Mouse (Mus musculus) limb, embryonic 14.5 days (tissue): ENCODE data around the gene Dennd1a. TPM values are rescaled to one million over a fixed set of nuclear protein-coding genes. Genes with fewer than 3 reads are reported as not detected.

Experiments used
- ATAC-seq: fragments of 200-750 bp; cut with Nextera tagmentation; 2 replicates; pipeline ENCODE4 v1.8.0; 2017; ENCODE audit warnings: low read depth, moderate number of reproducible peaks, moderate TSS enrichment; ENCODE audit not compliant: low FRiP score
- DNase-seq: peaks from one replicate; pipeline ENCODE4 v3.0.0-alpha.2; 2015; ENCODE audit warnings: low spot score
- H3K27ac ChIP-seq: fragments of 300-500 bp; sonication (generic); replicated peaks from 2 replicates; pipeline ENCODE4 v1.5.1; 2014; ENCODE audit warnings: low read depth, mild to moderate bottlenecking, low read length, moderate library complexity, mixed read lengths
- H3K27me3 ChIP-seq: fragments of 300-500 bp; sonication (generic); 2 replicates; pipeline ENCODE4 v1.6.1; 2014; ENCODE audit warnings: low read length, mixed read lengths; ENCODE audit not compliant: control insufficient read depth, insufficient read depth
- H3K36me3 ChIP-seq: fragments of 300-500 bp; sonication (generic); 2 replicates; pipeline ENCODE4 v1.6.1; 2014; ENCODE audit warnings: mild to moderate bottlenecking, low read length, moderate library complexity, mixed read lengths; ENCODE audit not compliant: control insufficient read depth, insufficient read depth
- H3K4me1 ChIP-seq: fragments of 300-500 bp; sonication (generic); 2 replicates; pipeline ENCODE4 v1.6.1; 2014; ENCODE audit warnings: antibody characterized with exemption, low read length, mixed read lengths; ENCODE audit not compliant: control insufficient read depth, insufficient read depth
- H3K4me2 ChIP-seq: fragments of 300-500 bp; sonication (generic); replicated peaks from 2 replicates; pipeline ENCODE4 v1.6.1; 2014; ENCODE audit warnings: low read depth, mild to moderate bottlenecking, low read length, moderate library complexity; ENCODE audit not compliant: severe bottlenecking
- H3K4me3 ChIP-seq: fragments of 300-500 bp; sonication (generic); replicated peaks from 2 replicates; pipeline ENCODE4 v1.5.1; 2014; ENCODE audit warnings: low read length
- H3K9ac ChIP-seq: fragments of 300-500 bp; sonication (generic); 2 replicates; pipeline ENCODE4 v1.6.1; 2014; ENCODE audit warnings: mild to moderate bottlenecking, low read depth, low read length, moderate library complexity; ENCODE audit not compliant: severe bottlenecking
- H3K9me3 ChIP-seq: fragments of 300-500 bp; sonication (generic); 2 replicates; pipeline ENCODE4 v1.6.1; 2016; ENCODE audit warnings: low read length; ENCODE audit not compliant: control insufficient read depth
- POLR2A ChIP-seq: fragments of 200-500 bp; IDR thresholded peaks from 2 replicates; pipeline ENCODE4 v1.8.0; 2012; ENCODE audit warnings: inconsistent platforms, mild to moderate bottlenecking, moderate library complexity, borderline replicate concordance; ENCODE audit not compliant: insufficient read depth, insufficient read length; ENCODE audit errors: extremely low read depth
- WGBS: fragments of 180-500 bp; shearing (Covaris S2); extraction: QIAGEN DNeasy Blood & Tissue Kit; methylation state at CpG from one replicate; pipeline ENCODE4 v1.1.7; 2014; 5-methylcytosine and 5-hydroxymethylcytosine counted together
- polyA plus RNA-seq, 2 experiments: library from polyadenylated mRNA; depleted of rRNA in 1 of 2; stranded (reverse) in 1 of 2; unstranded in 1 of 2; fragments of >200 nt; fragmentation: Nextera tagmentation in 1 of 2; extraction: Ambion mirVana in 1 of 2; gene quantifications; 2 replicates each; pipeline versions ENCODE4 v1.2.1 to v1.2.3; 2012 to 2014

The Dennd1a gene
- polyA plus RNA-seq, 2 experiments: 11.8 to 22.9 TPM

DNA sequence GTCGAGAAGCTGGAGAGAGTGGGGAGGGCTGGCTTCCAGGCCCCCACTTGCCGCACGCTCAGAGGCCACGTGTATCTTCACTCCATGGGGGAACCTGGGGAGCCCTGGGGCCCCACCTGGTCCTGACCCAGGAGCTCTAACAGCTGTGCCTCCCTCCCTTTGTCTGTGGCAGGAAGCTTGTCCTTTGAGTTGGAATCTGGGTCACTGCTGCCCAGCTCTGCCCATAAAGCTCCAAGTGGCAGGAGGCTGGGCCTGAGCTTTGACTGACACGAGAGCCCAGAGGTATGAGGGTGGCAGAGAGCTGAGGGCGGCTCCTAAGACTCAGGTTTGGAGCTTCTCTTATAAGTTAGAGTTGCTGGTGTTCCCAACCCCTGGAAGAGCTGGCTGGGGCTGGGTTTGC is 488.1 kb downstream of the Dennd1a start:
- Histone ChIP-seq H3K27me3 (no peaks in the 10 kb centered on the region), H3K4me3 (no peak overlapping the region), H3K9me3 (no peaks in the 10 kb centered on the region), H3K36me3 (peaks cover 7% of the 10 kb centered on the region; the same call in 1 of the 2 replicates), H3K4me1 (peaks cover 22% of the 10 kb centered on the region), H3K4me2 (no peak overlapping the region), H3K9ac (no peak overlapping the region), H3K27ac (no peak overlapping the region)
- TF ChIP-seq POLR2A: no peak
- WGBS: 51% methylated on average over 6 of the region's 6 CpGs
- DNase-seq (no peak), ATAC-seq (no peak)

DNA sequence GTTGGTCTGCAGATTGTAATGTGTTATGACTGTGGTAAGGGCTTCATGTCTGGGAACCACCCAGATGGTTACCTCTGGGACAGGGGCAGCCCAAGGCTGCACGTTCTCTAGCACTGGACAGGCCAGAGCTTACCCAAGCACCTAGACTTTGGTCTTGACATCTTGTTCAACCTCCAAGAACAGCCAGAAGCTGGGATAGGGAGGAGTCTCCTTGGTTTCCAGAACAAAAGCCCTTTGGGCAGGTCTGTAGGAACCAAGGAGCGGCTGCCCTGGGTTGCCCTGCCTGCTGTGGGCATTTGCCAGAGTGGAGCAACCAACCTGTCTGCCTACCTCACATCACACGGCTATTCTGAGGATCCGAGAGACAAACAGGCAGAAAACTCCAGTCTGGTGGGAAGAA is 490.1 kb downstream of the Dennd1a start:
- Histone ChIP-seq H3K9ac (no peak overlapping the region), H3K36me3 (peaks cover 7% of the 10 kb centered on the region; the same call in 1 of the 2 replicates), H3K4me2 (no peak overlapping the region), H3K9me3 (no peaks in the 10 kb centered on the region), H3K27ac (no peak overlapping the region), H3K4me3 (no peak overlapping the region), H3K27me3 (peaks cover 13% of the 10 kb centered on the region; the same call in 1 of the 2 replicates), H3K4me1 (peaks cover 22% of the 10 kb centered on the region)
- no peak for ATAC-seq
- TF ChIP-seq POLR2A: no peak
- no peak for DNase-seq
- 71% methylated on average over 4 of the region's 4 CpGs for WGBS

DNA sequence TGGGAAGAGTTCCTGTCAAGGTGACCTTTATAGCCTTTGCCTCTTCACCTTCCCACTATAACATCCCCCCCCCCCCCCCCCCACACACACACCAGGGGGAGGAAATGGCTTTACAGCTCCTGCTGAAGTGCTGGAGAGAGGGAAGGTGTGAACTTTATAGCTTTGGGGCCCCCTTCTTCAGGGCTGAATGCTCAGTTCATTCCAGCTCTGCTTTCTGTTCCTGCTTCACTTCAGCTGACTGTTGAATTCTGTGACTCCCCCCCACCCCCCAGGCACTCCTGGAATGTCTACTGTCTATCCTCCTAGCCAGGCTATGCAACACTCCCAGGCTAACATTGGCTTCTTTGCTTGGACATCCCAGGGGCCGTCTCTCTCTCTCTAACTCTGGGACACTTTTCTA is 491.2 kb downstream of the Dennd1a start:
- H3K9me3 ChIP-seq: no peaks in the 10 kb centered on the region
- no peak for DNase-seq
- H3K27me3 ChIP-seq: peaks cover 13% of the 10 kb centered on the region; the same call in 1 of the 2 replicates
- H3K4me3 ChIP-seq: no peak overlapping the region
- H3K27ac ChIP-seq: peak overlapping the region; percentile 63; the same call in 1 of the 2 replicates
- H3K9ac ChIP-seq: no peak overlapping the region
- no peak overlapping the region; the same call in 1 of the 2 replicates for H3K4me2 ChIP-seq
- H3K4me1 ChIP-seq: peaks cover 22% of the 10 kb centered on the region
- no peak for TF ChIP-seq POLR2A
- H3K36me3 ChIP-seq: peaks cover 3% of the 10 kb centered on the region; the same call in 1 of the 2 replicates
- peak; percentile 71 for ATAC-seq
- WGBS: 18% methylated on average over 1 of the region's 1 CpGs

DNA sequence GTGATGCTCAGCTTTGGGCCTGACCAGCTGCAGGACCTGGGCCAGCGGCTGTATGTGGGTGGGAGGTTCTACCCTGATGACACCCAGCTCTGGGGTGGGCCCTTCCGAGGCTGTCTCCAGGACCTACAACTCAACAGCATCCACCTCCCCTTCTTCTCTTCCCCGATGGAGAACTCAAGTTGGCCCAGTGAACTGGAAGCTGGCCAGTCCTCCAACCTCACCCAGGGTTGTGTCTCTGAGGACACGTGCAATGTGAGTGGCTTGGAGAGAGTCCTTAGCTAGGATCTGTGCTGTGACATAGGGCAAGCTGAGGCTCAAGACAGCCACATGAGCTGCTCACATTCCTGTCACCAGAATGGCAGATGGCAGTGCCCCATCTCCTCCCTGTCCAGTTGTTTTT is 495.9 kb downstream of the Dennd1a start:
- 87% methylated on average over 4 of the region's 4 CpGs for WGBS
- Histone ChIP-seq H3K4me1 (peaks cover 21% of the 10 kb centered on the region), H3K9ac (no peak overlapping the region), H3K27me3 (peaks cover 14% of the 10 kb centered on the region; the same call in 1 of the 2 replicates), H3K4me3 (no peak overlapping the region), H3K9me3 (no peaks in the 10 kb centered on the region), H3K36me3 (no peaks in the 10 kb centered on the region), H3K4me2 (no peak overlapping the region), H3K27ac (no peak overlapping the region)
- no peak for TF ChIP-seq POLR2A
- ATAC-seq (no peak), DNase-seq (no peak)

DNA sequence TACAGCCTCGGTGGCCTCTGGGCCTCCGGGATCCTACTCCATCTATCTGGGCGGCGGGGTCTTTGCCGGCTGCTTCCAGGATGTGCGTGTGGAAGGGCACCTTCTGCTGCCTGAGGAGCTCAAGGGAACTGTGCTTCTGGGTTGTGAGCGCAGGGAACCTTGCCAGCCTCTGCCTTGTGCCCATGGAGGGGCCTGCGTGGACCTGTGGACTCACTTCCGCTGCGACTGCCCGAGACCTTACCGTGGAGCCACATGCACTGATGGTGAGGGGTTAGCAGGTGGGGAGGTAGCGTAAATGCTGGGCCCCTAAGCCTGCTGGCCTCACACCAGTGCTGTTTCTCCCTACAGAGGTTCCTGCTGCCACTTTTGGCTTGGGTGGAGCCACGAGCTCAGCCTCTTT is 496.5 kb downstream of the Dennd1a start:
- no peak for TF ChIP-seq POLR2A
- Histone ChIP-seq H3K4me1 (peaks cover 15% of the 10 kb centered on the region), H3K9me3 (no peaks in the 10 kb centered on the region), H3K27me3 (peaks cover 20% of the 10 kb centered on the region; the same call in 1 of the 2 replicates), H3K4me3 (no peak overlapping the region), H3K36me3 (no peaks in the 10 kb centered on the region), H3K27ac (no peak overlapping the region), H3K9ac (no peak overlapping the region), H3K4me2 (no peak overlapping the region)
- WGBS: 91% methylated on average over 14 of the region's 14 CpGs
- ATAC-seq: no peak
- DNase-seq: no peak

DNA sequence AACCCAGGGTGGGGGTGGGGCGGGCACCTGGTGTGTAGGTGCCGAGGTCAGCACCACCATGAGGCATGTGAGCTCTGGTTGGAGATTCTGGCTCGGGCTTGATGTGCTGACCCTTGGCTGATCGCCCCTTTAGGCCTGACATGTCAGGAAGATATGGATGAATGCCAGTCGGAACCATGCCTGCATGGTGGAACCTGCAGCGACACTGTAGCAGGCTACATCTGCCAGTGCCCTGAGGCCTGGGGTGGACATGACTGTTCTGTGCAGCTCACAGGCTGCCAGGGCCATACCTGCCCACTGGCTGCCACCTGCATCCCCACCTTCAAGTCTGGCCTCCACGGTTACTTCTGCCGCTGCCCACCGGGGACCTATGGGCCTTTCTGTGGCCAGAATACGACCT is 497.2 kb downstream of the Dennd1a start:
- WGBS: 90% methylated on average over 10 of the region's 10 CpGs
- Histone ChIP-seq H3K27me3 (peaks cover 21% of the 10 kb centered on the region; the same call in 1 of the 2 replicates), H3K4me3 (no peak overlapping the region), H3K4me2 (no peak overlapping the region), H3K27ac (no peak overlapping the region), H3K36me3 (no peaks in the 10 kb centered on the region), H3K4me1 (peaks cover 9% of the 10 kb centered on the region), H3K9me3 (no peaks in the 10 kb centered on the region), H3K9ac (no peak overlapping the region)
- TF ChIP-seq POLR2A: no peak
- DNase-seq: no peak
- no peak for ATAC-seq
